Mouse (Mus musculus) hindbrain, embryonic 10.5 days (tissue): ENCODE data around the gene Lrrc3b. TPM values are rescaled to one million over a fixed set of nuclear protein-coding genes. Genes with fewer than 3 reads are reported as not detected.

Experiments used
- DNase-seq: peaks from one replicate; pipeline ENCODE4 v3.0.0-alpha.2; 2017; ENCODE audit warnings: low spot score
- H3K27ac ChIP-seq: fragments of 300-500 bp; sonication (generic); 2 replicates; pipeline ENCODE4 v1.5.1; 2016; ENCODE audit warnings: mild to moderate bottlenecking, moderate library complexity
- H3K27me3 ChIP-seq: fragments of 300-500 bp; sonication (generic); 2 replicates; pipeline ENCODE4 v1.6.1; 2016; ENCODE audit warnings: mild to moderate bottlenecking; ENCODE audit not compliant: poor library complexity, insufficient read depth, severe bottlenecking
- H3K36me3 ChIP-seq: fragments of 300-500 bp; sonication (generic); 2 replicates; pipeline ENCODE4 v1.6.1; 2016; ENCODE audit warnings: mild to moderate bottlenecking, moderate library complexity
- H3K4me1 ChIP-seq: fragments of 300-500 bp; sonication (generic); replicated peaks from 2 replicates; pipeline ENCODE4 v1.6.1; 2016; ENCODE audit warnings: mild to moderate bottlenecking
- H3K4me3 ChIP-seq: fragments of 300-500 bp; sonication (generic); 2 replicates; pipeline ENCODE4 v1.5.1; 2016; ENCODE audit warnings: mild to moderate bottlenecking, moderate library complexity
- H3K9me3 ChIP-seq: fragments of 300-500 bp; sonication (generic); 2 replicates; pipeline ENCODE4 v1.6.1; 2016; ENCODE audit warnings: mild to moderate bottlenecking, moderate library complexity
- WGBS: fragments of 180-500 bp; shearing (Covaris S2); methylation state at CpG from one replicate; pipeline ENCODE4 v1.1.7; 2016; 5-methylcytosine and 5-hydroxymethylcytosine counted together
- polyA plus RNA-seq: library from polyadenylated mRNA; unstranded; fragments of >200 nt; fragmentation: Nextera tagmentation; extraction: Ambion mirVana; gene quantifications from 2 replicates; pipeline ENCODE4 v1.2.1, GENCODE M21; 2016

Lrrc3b gene
- polyA plus RNA-seq, 1 experiment from 2014 or later: 1.5 TPM

DNA sequence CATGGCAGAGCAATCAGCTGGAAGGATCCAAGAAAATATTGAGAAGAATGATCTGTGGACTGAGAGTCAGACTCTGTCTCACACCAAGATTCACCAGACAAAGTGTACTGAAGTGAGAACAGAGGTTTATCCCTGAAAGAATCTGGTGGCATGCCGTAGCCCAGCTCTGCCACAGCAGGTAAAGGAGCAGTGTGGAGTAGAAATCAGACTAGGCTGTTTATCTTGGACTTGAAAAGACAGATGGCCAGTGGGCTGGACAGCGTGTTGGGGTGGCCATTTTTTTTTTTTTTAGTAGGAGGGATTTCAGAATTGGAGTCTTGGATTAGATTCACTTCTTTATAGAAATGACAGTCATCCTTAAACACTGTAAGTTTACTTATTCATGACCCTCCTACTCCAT, 61.4 kb downstream of the Lrrc3b start:
- Histone ChIP-seq H3K27ac (no peak overlapping the region), H3K27me3 (no peaks in the 10 kb centered on the region), H3K36me3 (no peaks in the 10 kb centered on the region), H3K4me3 (no peak overlapping the region), H3K9me3 (no peaks in the 10 kb centered on the region), H3K4me1 (no peaks in the 10 kb centered on the region)
- WGBS: 80% methylated on average over 2 of the region's 2 CpGs
- DNase-seq: no peak

DNA sequence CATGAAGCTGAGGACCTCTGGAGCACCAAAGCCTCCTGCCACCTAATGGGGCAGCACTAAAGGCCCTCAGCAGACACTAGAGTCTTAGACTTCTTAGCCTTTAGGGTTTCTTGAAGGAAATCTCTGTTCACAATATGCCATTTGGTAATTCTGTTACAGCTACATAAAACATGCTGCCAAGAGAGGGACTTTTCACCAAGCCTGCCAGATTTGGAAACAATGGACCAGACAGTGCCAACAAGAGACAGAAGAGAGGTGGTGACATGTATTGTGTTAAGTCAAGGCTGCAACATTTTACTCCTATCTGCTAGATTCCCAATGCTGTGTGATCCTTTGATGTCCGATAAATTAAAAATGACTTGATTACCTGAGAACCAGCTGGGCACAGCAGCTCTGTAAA, 62.0 kb downstream of the Lrrc3b start:
- H3K4me3 ChIP-seq: no peak overlapping the region
- WGBS: 92% methylated on average over 1 of the region's 1 CpGs

DNA sequence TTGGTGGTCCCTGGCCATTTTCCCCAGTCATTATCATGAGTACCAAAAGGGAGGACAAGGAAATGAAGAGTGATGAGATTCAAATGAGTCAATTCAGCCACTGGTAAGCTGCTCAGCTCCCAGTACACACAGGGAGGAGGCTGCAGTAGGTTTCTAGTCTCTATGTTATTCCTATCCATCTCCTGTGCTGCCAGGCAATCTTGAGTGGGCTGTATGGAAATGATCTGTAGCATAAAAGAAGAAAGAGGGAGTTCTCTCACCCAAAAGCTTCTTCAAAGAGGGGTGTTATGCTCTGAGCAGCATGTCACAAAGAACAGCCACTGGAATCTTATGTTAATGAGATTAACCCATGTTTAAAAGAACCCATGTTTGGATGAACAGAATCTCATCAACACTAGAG, 64.5 kb downstream of the Lrrc3b start:
- Histone ChIP-seq H3K27ac (no peak overlapping the region), H3K4me3 (no peak overlapping the region), H3K36me3 (no peaks in the 10 kb centered on the region), H3K27me3 (no peaks in the 10 kb centered on the region), H3K4me1 (no peaks in the 10 kb centered on the region), H3K9me3 (no peaks in the 10 kb centered on the region)
- no peak for DNase-seq

More for the DNA sequence above, 62.0 kb downstream of the Lrrc3b start:
- Histone ChIP-seq H3K27me3 (no peaks in the 10 kb centered on the region), H3K27ac (no peak overlapping the region), H3K4me1 (no peaks in the 10 kb centered on the region), H3K36me3 (no peaks in the 10 kb centered on the region), H3K9me3 (no peaks in the 10 kb centered on the region)
- no peak for DNase-seq

DNA sequence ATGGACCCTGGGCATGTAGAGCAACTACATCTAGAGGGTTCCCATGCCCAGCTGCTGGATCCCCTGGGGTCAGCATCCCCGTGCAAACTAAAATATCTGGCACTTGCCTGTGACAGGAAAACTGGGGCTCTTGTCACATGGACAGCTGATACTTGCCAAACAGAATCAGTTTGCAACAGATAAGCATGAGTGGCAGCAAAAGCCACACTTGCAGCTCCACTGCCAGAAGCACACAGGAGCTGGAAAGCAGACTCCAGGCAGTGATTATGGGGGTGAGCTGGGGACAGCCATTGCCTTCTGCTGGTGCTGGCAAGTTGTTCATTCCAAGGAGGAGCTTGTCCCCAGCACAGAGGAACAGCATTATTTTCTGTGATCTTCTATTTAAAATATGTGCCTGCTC, 65.8 kb downstream of the Lrrc3b start:
- no peak overlapping the region for H3K4me3 ChIP-seq
- no peak overlapping the region for H3K27ac ChIP-seq
- no peaks in the 10 kb centered on the region for H3K36me3 ChIP-seq
- DNase-seq: no peak
- H3K9me3 ChIP-seq: no peaks in the 10 kb centered on the region
- 78% methylated on average over 1 of the region's 1 CpGs for WGBS
- H3K27me3 ChIP-seq: no peaks in the 10 kb centered on the region
- H3K4me1 ChIP-seq: no peaks in the 10 kb centered on the region

DNA sequence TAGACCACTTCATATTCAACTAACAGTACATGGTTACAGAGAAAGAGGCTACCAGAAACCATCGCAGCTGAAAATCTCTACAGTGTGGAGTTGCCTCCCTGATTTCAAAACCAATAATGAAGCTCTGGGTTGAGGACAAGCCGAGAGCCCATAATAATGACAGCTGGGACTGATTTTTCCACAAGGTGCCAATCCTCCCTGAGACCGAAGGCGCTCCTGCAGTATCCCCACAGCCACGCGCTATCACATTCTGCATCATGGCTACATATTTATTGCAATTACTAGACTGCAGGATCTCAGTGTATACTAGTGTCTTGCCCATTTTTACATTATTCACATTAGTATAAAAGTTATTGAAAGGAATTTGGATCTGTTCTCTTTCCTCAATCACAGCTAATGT, 73.7 kb downstream of the Lrrc3b start:
- Histone ChIP-seq H3K4me1 (no peaks in the 10 kb centered on the region), H3K9me3 (no peaks in the 10 kb centered on the region), H3K36me3 (no peaks in the 10 kb centered on the region), H3K27ac (no peak overlapping the region), H3K27me3 (no peaks in the 10 kb centered on the region), H3K4me3 (no peak overlapping the region)
- 95% methylated on average over 6 of the region's 6 CpGs for WGBS
- DNase-seq: no peak

DNA sequence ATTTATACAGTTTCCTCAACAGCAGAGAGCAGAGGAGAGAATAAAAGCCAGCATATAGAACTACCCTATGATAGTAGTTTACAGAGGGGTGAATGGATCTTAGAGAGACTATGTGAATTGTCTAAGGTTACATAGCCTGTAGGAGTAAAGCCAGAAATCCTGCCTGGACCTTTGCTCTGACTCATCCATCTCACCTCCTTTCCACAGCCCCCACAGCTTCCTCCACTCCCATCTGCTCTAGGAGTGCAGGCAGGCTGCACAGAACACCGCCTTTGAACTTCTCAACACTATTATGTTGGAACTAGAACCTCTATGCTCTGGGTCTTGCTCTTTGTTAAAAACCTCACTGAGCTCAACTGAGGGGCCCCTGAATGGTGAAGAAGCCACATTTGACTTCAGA, 78.9 kb downstream of the Lrrc3b start:
- no peak overlapping the region for H3K4me3 ChIP-seq
- H3K4me1 ChIP-seq: no peaks in the 10 kb centered on the region
- WGBS: 92% methylated on average over 1 of the region's 1 CpGs
- no peak for DNase-seq
- no peak overlapping the region for H3K27ac ChIP-seq
- H3K27me3 ChIP-seq: no peaks in the 10 kb centered on the region
- H3K36me3 ChIP-seq: no peaks in the 10 kb centered on the region
- no peaks in the 10 kb centered on the region for H3K9me3 ChIP-seq

DNA sequence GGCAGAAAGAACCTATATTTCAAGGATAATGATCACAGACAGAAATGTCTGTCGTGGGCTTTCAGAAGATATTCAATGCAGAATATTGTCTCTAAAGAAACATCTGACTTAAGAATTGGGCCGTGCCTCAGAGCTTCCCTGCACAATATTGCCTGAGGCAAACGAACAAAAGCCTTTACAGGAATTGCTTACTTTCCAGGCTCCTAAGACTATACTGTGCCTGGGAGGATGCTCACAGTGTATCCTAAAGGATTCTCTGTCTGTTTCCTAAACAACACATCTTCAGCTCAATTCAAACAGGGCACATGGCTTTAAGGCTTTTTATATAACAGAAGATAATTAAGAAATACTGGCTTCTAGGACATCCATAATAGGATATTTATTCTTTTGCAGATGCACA, 79.7 kb downstream of the Lrrc3b start:
- Histone ChIP-seq H3K27me3 (no peaks in the 10 kb centered on the region), H3K27ac (no peak overlapping the region), H3K9me3 (no peaks in the 10 kb centered on the region), H3K4me3 (no peak overlapping the region), H3K4me1 (no peaks in the 10 kb centered on the region), H3K36me3 (no peaks in the 10 kb centered on the region)
- WGBS: 86% methylated on average over 3 of the region's 3 CpGs
- no peak for DNase-seq

DNA sequence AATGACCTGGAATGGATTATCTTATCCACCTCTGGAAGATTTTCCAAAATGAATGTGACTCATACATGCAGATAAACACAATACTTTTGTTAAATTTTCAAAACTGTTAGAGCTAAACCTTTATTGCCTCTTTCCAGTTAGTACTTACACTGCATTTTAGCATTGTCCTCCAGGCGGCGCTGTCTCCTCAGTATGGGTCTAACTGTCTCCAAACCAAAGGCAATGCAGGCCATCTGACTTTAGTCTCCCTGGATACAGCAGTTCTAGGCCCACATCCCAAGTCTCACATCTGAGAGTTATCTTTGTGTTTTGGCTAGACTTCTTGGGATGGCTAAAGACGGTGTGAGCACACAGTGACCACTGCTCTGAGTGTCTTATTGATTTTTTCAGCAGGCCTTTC, 83.3 kb downstream of the Lrrc3b start:
- DNase-seq: peak; percentile 69
- Histone ChIP-seq H3K9me3 (no peaks in the 10 kb centered on the region), H3K4me3 (no peak overlapping the region), H3K36me3 (no peaks in the 10 kb centered on the region), H3K27ac (no peak overlapping the region), H3K27me3 (no peaks in the 10 kb centered on the region), H3K4me1 (no peaks in the 10 kb centered on the region)
- 25% methylated on average over 3 of the region's 3 CpGs for WGBS

DNA sequence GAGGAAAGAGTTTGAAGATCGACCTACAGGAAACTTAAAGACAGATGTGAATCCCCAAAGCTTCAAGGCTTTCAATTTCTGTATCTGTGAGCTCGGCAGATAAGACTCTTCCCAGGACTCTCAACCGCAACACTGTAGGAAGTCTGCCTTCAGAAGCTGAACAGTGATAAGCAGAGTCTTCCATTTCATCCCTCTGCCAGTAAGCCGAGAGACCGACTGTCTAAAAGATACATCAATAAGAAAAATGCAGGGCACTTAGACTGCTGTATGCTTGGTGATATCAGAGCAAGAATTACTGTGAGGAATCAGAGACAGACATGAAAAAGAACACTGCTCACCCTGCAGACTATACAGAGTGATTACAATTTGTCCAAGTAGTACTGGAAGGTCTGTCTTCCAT, 84.5 kb downstream of the Lrrc3b start:
- WGBS: 81% methylated on average over 5 of the region's 5 CpGs
- no peak for DNase-seq
- H3K36me3 ChIP-seq: no peaks in the 10 kb centered on the region
- no peak overlapping the region for H3K27ac ChIP-seq
- H3K27me3 ChIP-seq: no peaks in the 10 kb centered on the region
- H3K9me3 ChIP-seq: no peaks in the 10 kb centered on the region
- H3K4me3 ChIP-seq: no peak overlapping the region
- no peaks in the 10 kb centered on the region for H3K4me1 ChIP-seq

DNA sequence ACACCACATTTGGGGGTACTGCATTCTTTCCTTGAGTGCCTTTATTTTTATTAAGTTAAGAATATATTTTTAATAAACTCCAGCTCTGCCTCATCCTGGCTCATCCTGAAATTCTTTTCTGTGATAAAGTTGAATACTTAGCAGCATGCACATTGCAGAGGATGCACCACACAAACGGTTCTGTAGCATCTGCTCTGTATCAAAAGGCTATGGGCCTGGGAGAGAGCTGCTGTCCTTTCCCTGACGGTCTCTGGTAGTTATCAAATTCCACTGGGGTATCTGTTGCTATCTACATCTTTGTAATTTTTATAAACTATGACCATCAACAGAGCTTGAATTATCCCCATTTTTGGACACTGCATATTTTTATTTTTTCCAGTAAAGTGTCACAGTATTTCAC, 105.7 kb downstream of the Lrrc3b start:
- Histone ChIP-seq H3K9me3 (no peaks in the 10 kb centered on the region), H3K4me3 (no peak overlapping the region), H3K36me3 (no peaks in the 10 kb centered on the region), H3K27me3 (no peaks in the 10 kb centered on the region), H3K4me1 (no peaks in the 10 kb centered on the region), H3K27ac (no peak overlapping the region)
- 80% methylated on average over 2 of the region's 2 CpGs for WGBS
- no peak for DNase-seq

DNA sequence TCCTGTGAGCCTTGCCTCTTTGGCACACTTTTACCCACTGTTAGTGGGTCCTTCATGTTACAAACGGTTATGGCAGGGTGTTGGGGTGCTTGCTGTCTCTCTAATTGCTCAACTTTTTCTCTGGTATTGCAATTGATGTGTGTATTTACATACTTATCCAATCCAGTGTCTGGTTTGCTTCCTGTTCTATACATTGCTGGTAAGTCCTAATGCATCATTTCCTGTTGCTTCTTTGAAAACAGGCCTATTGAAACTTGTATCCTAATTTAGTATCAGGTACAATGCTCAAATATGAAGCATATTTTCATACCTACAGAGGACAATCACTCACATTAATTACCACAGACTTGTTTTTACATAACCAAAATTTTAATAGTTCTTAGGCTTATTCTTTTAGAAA, 107.4 kb downstream of the Lrrc3b start:
- no peak for DNase-seq
- Histone ChIP-seq H3K4me3 (no peak overlapping the region), H3K4me1 (no peaks in the 10 kb centered on the region), H3K36me3 (no peaks in the 10 kb centered on the region), H3K27ac (no peak overlapping the region), H3K27me3 (no peaks in the 10 kb centered on the region), H3K9me3 (no peaks in the 10 kb centered on the region)
- 51% methylated on average over 1 of the region's 1 CpGs for WGBS

DNA sequence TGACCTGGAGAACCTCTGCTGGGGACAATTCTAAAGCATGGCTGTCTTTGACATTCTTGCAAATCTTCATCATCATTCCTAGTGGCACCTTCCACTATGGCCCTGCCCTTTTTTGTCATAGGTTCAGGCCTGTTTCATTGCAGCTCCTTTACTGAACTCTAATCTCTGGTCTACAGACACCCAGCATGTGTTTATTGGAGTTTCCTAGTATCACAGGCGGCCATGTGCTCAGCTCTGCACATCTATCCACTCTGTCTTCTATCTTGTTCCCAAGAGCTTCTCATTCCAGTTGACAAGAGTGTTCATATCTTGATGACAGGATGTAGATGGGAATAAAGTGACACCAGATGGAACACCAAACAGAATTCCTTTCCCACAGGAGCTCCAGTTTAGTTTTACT, 108.6 kb downstream of the Lrrc3b start:
- Histone ChIP-seq H3K9me3 (no peaks in the 10 kb centered on the region), H3K4me1 (no peaks in the 10 kb centered on the region), H3K4me3 (no peak overlapping the region), H3K36me3 (no peaks in the 10 kb centered on the region), H3K27me3 (no peaks in the 10 kb centered on the region), H3K27ac (no peak overlapping the region)
- no peak for DNase-seq
- 91% methylated on average over 1 of the region's 1 CpGs for WGBS

DNA sequence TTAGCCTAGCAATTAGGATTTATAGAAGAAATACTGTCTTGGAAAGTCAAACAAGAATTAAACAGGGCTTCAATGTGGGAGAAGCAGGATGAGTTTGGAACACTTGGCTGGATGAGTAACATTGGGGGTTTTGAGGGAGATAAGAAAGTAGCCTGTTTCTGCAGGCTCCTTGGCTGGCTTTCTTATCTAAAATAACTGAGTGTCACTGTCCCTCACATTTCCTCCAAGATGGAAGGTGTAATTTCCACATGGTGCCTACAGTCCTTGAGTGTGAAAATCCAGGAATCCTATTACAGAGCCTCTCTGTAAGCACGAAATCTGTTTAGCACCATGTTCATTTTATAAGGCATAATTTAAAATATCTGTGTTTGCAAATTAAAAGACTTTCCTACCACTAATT, 112.9 kb downstream of the Lrrc3b start:
- DNase-seq: no peak
- no peak overlapping the region for H3K4me3 ChIP-seq
- no peaks in the 10 kb centered on the region for H3K36me3 ChIP-seq
- no peaks in the 10 kb centered on the region for H3K9me3 ChIP-seq
- no peaks in the 10 kb centered on the region for H3K27me3 ChIP-seq
- WGBS: 81% methylated on average over 1 of the region's 1 CpGs
- H3K27ac ChIP-seq: no peak overlapping the region
- no peaks in the 10 kb centered on the region for H3K4me1 ChIP-seq

DNA sequence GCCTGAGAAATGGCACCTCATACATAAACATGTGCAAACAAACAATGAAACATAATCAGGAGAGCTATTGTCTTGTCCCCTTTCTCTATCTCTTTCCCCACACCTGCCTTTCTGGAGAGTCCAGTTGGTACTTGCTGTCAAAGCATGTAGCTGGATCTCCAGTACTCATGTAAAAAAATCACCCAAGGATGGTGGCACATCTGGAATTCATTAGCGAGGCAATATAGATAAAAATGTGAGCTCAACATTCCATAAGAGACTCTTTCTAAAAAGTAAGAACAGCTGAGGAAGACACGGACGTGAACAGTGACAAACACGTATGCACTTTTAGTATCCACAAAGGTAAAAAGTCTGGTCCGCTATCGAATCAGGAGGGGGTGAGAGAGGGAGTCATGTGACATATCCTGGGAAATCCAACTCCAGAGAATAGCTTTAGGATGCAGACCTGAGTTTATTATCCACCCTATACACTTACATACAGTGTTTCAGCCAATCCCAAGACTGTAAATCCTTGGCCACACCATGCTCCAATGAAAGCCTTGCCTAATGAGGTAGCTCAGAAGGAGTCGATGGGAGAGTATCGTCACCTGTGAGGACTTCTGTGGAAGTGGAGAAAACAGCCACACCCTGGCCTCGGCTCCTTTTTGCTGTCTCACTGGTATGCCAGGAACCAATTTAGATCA, 116.2 kb downstream of the Lrrc3b start:
- H3K27ac ChIP-seq: no peak overlapping the region
- DNase-seq: no peak
- no peak overlapping the region for H3K4me3 ChIP-seq
- H3K27me3 ChIP-seq: no peaks in the 10 kb centered on the region
- H3K9me3 ChIP-seq: no peaks in the 10 kb centered on the region
- no peaks in the 10 kb centered on the region for H3K36me3 ChIP-seq
- no peaks in the 10 kb centered on the region for H3K4me1 ChIP-seq
- WGBS: 86% methylated on average over 9 of the region's 9 CpGs
